Mouse (Mus musculus) neural tube, embryonic 15.5 days (tissue): Measurements from ENCODE around the gene Tmem100. TPM values are rescaled to one million over a fixed set of nuclear protein-coding genes. Genes with fewer than 3 reads are reported as not detected.

Experiments used
- ATAC-seq: fragments of 200-750 bp; cut with Nextera tagmentation; 2 replicates; pipeline ENCODE4 v1.8.0; 2017; ENCODE audit warnings: mild to moderate bottlenecking, moderate TSS enrichment, moderate library complexity; ENCODE audit not compliant: low FRiP score
- H3K27ac ChIP-seq: fragments of 300-500 bp; sonication (generic); replicated peaks from 2 replicates; pipeline ENCODE4 v1.5.1; 2015; ENCODE audit warnings: mild to moderate bottlenecking, inconsistent platforms
- H3K27me3 ChIP-seq: fragments of 300-500 bp; sonication (generic); replicated peaks from 2 replicates; pipeline ENCODE4 v1.6.1; 2015; ENCODE audit warnings: inconsistent platforms
- H3K36me3 ChIP-seq: fragments of 300-500 bp; sonication (generic); 2 replicates; pipeline ENCODE4 v1.6.1; 2015; ENCODE audit warnings: inconsistent platforms
- H3K4me1 ChIP-seq: fragments of 300-500 bp; sonication (generic); 2 replicates; pipeline ENCODE4 v1.6.1; 2015; ENCODE audit warnings: inconsistent platforms
- H3K4me2 ChIP-seq: fragments of 300-500 bp; sonication (generic); 2 replicates; pipeline ENCODE4 v1.6.1; 2015; ENCODE audit warnings: inconsistent platforms, mild to moderate bottlenecking, moderate library complexity
- H3K4me3 ChIP-seq: fragments of 300-500 bp; sonication (generic); replicated peaks from 2 replicates; pipeline ENCODE4 v1.5.1; 2015; ENCODE audit warnings: mild to moderate bottlenecking, inconsistent platforms
- H3K9ac ChIP-seq: fragments of 300-500 bp; sonication (generic); replicated peaks from 2 replicates; pipeline ENCODE4 v1.6.1; 2015; ENCODE audit warnings: mild to moderate bottlenecking, inconsistent platforms
- H3K9me3 ChIP-seq: fragments of 300-500 bp; sonication (generic); replicated peaks from 2 replicates; pipeline ENCODE4 v1.6.1; 2016; ENCODE audit warnings: inconsistent platforms
- WGBS: fragments of 180-500 bp; shearing (Covaris S2); methylation state at CpG from one replicate; pipeline ENCODE4 v1.1.7; 2015; ENCODE audit warnings: mixed read lengths; 5-methylcytosine and 5-hydroxymethylcytosine counted together
- polyA plus RNA-seq: library from polyadenylated mRNA; unstranded; fragments of >200 nt; fragmentation: Nextera tagmentation; extraction: Ambion mirVana; gene quantifications from 2 replicates; pipeline ENCODE4 v1.2.1, GENCODE M21; 2015

The Tmem100 gene
- polyA plus RNA-seq, 1 experiment from 2014 or later, result 24.1 TPM

- H3K9ac ChIP-seq, result no peak overlapping the region
These were observed 36.5 kb downstream of the Tmem100 start for GRCm38 (mm10) chr11:90066405-90067250.

DNA sequence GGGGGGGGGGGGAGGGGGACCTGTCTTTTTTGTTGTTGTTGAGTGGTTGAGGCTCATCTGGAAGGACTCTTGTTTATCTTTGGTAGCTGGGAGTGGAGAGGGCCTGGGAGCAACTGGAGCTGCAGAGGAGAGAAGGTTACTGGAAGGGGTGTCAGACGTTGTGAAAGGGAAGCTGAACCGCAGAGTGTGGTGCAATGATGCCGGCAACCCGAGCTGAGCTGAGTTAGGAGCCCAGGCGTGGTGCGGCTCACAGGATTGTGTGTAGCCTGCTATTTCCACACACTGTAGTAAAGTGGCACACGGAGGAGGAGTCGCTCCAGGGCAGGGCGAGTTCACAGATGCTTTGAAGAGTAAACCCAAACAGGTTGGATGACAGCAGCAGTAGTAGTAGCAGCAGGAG lies 41.6 kb downstream of the Tmem100 start:
- no peak overlapping the region for H3K9ac ChIP-seq
- H3K36me3 ChIP-seq, result no peaks in the 10 kb centered on the region
- H3K4me3 ChIP-seq, result no peak overlapping the region
- no peaks in the 10 kb centered on the region for H3K27me3 ChIP-seq
- WGBS, result 56% methylated on average over 9 of the region's 9 CpGs
- no peaks in the 10 kb centered on the region for H3K9me3 ChIP-seq
- H3K27ac ChIP-seq, result no peak overlapping the region
- H3K4me2 ChIP-seq, result no peak overlapping the region
- ATAC-seq, result no peak
- no peaks in the 10 kb centered on the region for H3K4me1 ChIP-seq

More at GRCm38 (mm10) chr11:90066405-90067250, 36.5 kb downstream of the Tmem100 start:
- Histone ChIP-seq H3K36me3 (no peaks in the 10 kb centered on the region), H3K27me3 (no peaks in the 10 kb centered on the region), H3K9me3 (no peaks in the 10 kb centered on the region), H3K4me3 (no peak overlapping the region), H3K27ac (no peak overlapping the region), H3K4me2 (no peak overlapping the region), H3K4me1 (no peaks in the 10 kb centered on the region)
- 74% methylated on average over 23 of the region's 23 CpGs for WGBS
- ATAC-seq, result no peak

- Histone ChIP-seq H3K4me2 (no peak overlapping the region), H3K4me1 (no peaks in the 10 kb centered on the region), H3K9ac (no peak overlapping the region), H3K36me3 (no peaks in the 10 kb centered on the region), H3K9me3 (no peaks in the 10 kb centered on the region), H3K4me3 (no peak overlapping the region), H3K27me3 (no peaks in the 10 kb centered on the region), H3K27ac (no peak overlapping the region)
- no peak for ATAC-seq
- WGBS, result 85% methylated on average over 5 of the region's 5 CpGs
These were observed 43.1 kb downstream of the Tmem100 start for GRCm38 (mm10) chr11:90073201-90073600.

DNA sequence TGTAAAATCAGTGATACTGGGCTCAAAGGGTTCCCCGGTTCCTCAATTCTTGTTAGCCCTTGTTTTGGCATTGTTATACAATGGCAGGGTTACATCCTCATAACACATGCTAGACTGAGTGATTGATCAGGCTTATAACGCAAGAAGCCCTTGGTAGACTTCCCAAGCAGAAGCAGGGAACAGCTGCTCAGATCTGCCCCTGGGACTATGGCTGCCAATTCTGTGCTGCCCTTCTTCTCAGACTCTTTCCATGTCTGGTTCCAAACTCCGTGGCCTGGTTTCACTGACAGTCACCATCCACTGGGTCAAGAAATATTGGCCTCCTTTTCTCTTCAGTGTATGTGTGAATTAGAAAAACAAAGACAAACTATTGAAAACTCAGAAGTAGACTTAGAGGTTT lies 46.5 kb downstream of the Tmem100 start:
- no peak for ATAC-seq
- 89% methylated on average over 3 of the region's 3 CpGs for WGBS
- no peak overlapping the region for H3K4me3 ChIP-seq
- H3K27me3 ChIP-seq, result no peaks in the 10 kb centered on the region
- H3K9me3 ChIP-seq, result no peaks in the 10 kb centered on the region
- H3K27ac ChIP-seq, result no peak overlapping the region
- H3K9ac ChIP-seq, result no peak overlapping the region
- no peaks in the 10 kb centered on the region for H3K4me1 ChIP-seq
- no peaks in the 10 kb centered on the region for H3K36me3 ChIP-seq
- no peak overlapping the region for H3K4me2 ChIP-seq

DNA sequence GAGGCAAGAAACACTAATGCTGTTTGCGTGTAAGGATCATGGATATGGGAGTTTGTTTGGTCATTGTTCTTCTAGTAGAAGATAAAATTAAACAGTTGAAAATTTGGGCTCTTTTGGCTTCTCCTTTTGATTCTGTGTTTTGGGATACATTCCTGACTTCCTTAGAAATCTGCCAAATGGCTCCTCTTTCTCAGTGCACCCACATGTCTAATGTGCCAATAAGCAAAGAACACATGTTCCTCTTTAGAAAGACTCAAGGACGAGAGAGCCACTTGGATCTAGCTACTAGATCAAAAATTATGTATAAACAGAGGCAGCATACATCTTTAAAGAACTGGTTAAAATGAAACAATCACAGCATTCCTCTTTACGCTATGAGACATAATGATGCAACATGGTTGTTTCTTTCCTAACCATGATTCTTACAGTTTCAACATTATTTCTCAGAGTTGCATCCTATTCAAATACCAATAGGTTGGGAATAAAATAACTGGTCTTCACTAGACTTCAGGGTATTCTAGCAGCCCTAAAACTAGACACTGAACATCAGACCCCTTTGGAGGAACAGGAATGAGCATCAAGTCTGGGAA lies 50.6 kb downstream of the Tmem100 start:
- Histone ChIP-seq H3K4me3 (no peak overlapping the region), H3K9ac (no peak overlapping the region), H3K27me3 (no peaks in the 10 kb centered on the region), H3K4me1 (0 out of 2 replicates have a peak, but pooled peaks cover 8% of the 10 kb centered on the region), H3K4me2 (no peak overlapping the region), H3K27ac (no peak overlapping the region), H3K36me3 (no peaks in the 10 kb centered on the region), H3K9me3 (no peaks in the 10 kb centered on the region)
- 90% methylated on average over 3 of the region's 3 CpGs for WGBS
- no peak for ATAC-seq

DNA sequence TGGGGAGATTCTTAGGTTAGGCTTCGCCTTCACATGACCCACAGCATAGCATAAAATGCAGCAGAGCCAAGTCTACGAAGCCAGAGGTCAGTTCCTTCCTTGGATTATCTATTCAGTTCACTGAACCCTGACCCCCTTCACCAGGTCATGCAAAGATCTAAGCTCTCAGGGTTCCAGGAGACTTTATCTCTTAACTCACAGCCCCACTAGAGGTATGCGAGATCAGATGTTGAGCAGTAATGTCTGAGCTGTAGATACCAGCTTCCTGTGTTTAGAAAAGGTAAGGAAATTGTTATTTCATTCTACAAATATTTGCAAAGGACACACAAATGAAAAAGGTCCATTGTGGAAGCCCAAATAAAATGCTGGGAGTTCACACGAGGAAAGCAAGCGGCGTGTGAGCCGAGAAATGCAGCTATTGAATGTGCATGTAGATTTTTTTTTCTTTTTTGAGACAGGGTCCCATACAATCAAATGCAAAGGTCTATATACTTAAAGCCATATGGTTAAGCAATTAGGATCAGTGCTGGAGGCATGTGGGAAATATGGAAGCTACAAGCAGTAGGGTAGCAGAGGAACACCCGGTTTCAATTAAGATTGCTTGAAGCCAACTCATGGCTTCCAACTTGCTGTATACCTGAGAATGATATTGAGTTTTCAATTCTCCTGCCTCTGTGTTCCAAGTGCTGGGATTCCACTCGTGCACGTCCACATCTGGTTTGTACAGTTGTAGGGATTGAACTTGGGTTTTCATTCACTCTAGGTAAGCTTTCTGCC lies 51.9 kb downstream of the Tmem100 start:
- 0 out of 2 replicates have a peak, but pooled peaks cover 8% of the 10 kb centered on the region for H3K4me1 ChIP-seq
- ATAC-seq, result no peak
- 90% methylated on average over 10 of the region's 10 CpGs for WGBS

GRCm38 (mm10) chr11:90083042-90083441 lies 52.9 kb downstream of the Tmem100 start:
- no peak for ATAC-seq
- H3K27ac ChIP-seq, result no peak overlapping the region
- H3K9me3 ChIP-seq, result no peaks in the 10 kb centered on the region
- H3K36me3 ChIP-seq, result no peaks in the 10 kb centered on the region
- no peak overlapping the region for H3K4me3 ChIP-seq
- no peak overlapping the region for H3K4me2 ChIP-seq
- no peaks in the 10 kb centered on the region for H3K27me3 ChIP-seq
- H3K9ac ChIP-seq, result no peak overlapping the region
- WGBS, result 56% methylated on average over 3 of the region's 3 CpGs
- H3K4me1 ChIP-seq, result 0 out of 2 replicates have a peak, but pooled peaks cover 8% of the 10 kb centered on the region

More for the DNA sequence above, 51.9 kb downstream of the Tmem100 start:
- no peak overlapping the region for H3K27ac ChIP-seq
- no peak overlapping the region for H3K4me2 ChIP-seq
- no peak overlapping the region for H3K9ac ChIP-seq
- H3K9me3 ChIP-seq, result no peaks in the 10 kb centered on the region
- no peaks in the 10 kb centered on the region for H3K36me3 ChIP-seq
- H3K27me3 ChIP-seq, result no peaks in the 10 kb centered on the region
- H3K4me3 ChIP-seq, result no peak overlapping the region

GRCm38 (mm10) chr11:90084166-90084565 lies 54.0 kb downstream of the Tmem100 start:
- no peaks in the 10 kb centered on the region for H3K36me3 ChIP-seq
- H3K4me2 ChIP-seq, result no peak overlapping the region
- no peak overlapping the region for H3K27ac ChIP-seq
- H3K4me1 ChIP-seq, result 0 out of 2 replicates have a peak, but pooled peaks cover 8% of the 10 kb centered on the region
- no peaks in the 10 kb centered on the region for H3K9me3 ChIP-seq
- no peak overlapping the region for H3K4me3 ChIP-seq
- no peak overlapping the region for H3K9ac ChIP-seq
- WGBS, result 33% methylated on average over 5 of the region's 5 CpGs
- no peak for ATAC-seq
- H3K27me3 ChIP-seq, result no peaks in the 10 kb centered on the region

Other genes with a start within 250 kb of the Tmem100 start
- 1.7 and 4.2 TPM in 2 replicates for gene Pctp, start 27.5 kb upstream of the Tmem100 start, polyA plus RNA-seq
- 16.9 and 19.2 TPM in 2 replicates for gene Gm45716, start 157.3 kb downstream of the Tmem100 start, polyA plus RNA-seq
- 104 and 126 TPM in 2 replicates for gene Mmd, start 219.1 kb downstream of the Tmem100 start, polyA plus RNA-seq